Mouse (Mus musculus) hindbrain, embryonic 10.5 days (tissue): Measurements from ENCODE around the gene Ak5. TPM values are rescaled to one million over a fixed set of nuclear protein-coding genes. Genes with fewer than 3 reads are reported as not detected.
"Not testable (repeated sequence)": the region's sequence is repeated elsewhere in the genome, so short reads cannot be mapped to it uniquely, and the experiment has no call there.

Experiments used
- DNase-seq: peaks from one replicate; pipeline ENCODE4 v3.0.0-alpha.2; 2017; ENCODE audit warnings: low spot score
- H3K27ac ChIP-seq: fragments of 300-500 bp; sonication (generic); 2 replicates; pipeline ENCODE4 v1.5.1; 2016; ENCODE audit warnings: mild to moderate bottlenecking, moderate library complexity
- H3K27me3 ChIP-seq: fragments of 300-500 bp; sonication (generic); 2 replicates; pipeline ENCODE4 v1.6.1; 2016; ENCODE audit warnings: mild to moderate bottlenecking; ENCODE audit not compliant: poor library complexity, insufficient read depth, severe bottlenecking
- H3K36me3 ChIP-seq: fragments of 300-500 bp; sonication (generic); 2 replicates; pipeline ENCODE4 v1.6.1; 2016; ENCODE audit warnings: mild to moderate bottlenecking, moderate library complexity
- H3K4me1 ChIP-seq: fragments of 300-500 bp; sonication (generic); replicated peaks from 2 replicates; pipeline ENCODE4 v1.6.1; 2016; ENCODE audit warnings: mild to moderate bottlenecking
- H3K4me3 ChIP-seq: fragments of 300-500 bp; sonication (generic); 2 replicates; pipeline ENCODE4 v1.5.1; 2016; ENCODE audit warnings: mild to moderate bottlenecking, moderate library complexity
- H3K9me3 ChIP-seq: fragments of 300-500 bp; sonication (generic); 2 replicates; pipeline ENCODE4 v1.6.1; 2016; ENCODE audit warnings: mild to moderate bottlenecking, moderate library complexity
- WGBS: fragments of 180-500 bp; shearing (Covaris S2); methylation state at CpG from one replicate; pipeline ENCODE4 v1.1.7; 2016; 5-methylcytosine and 5-hydroxymethylcytosine counted together
- polyA plus RNA-seq: library from polyadenylated mRNA; unstranded; fragments of >200 nt; fragmentation: Nextera tagmentation; extraction: Ambion mirVana; gene quantifications from 2 replicates; pipeline ENCODE4 v1.2.1, GENCODE M21; 2016

Gene Ak5
- polyA plus RNA-seq, 1 experiment from 2014 or later, result 1.1 TPM

- Histone ChIP-seq H3K36me3 (no peaks in the 10 kb centered on the region), H3K9me3 (no peaks in the 10 kb centered on the region), H3K4me1 (0 out of 2 replicates have a peak, but pooled peaks cover 2% of the 10 kb centered on the region), H3K27ac (no peak overlapping the region), H3K27me3 (no peaks in the 10 kb centered on the region), H3K4me3 (no peak overlapping the region)
- 84% methylated on average over 11 of the region's 11 CpGs for WGBS
- no peak for DNase-seq
Observed at GRCm38 (mm10) chr3:152605849-152606248, 62.3 kb downstream of the Ak5 start.

GRCm38 (mm10) chr3:152599679-152600078 is 68.5 kb downstream of the Ak5 start:
- H3K27me3 ChIP-seq, result no peaks in the 10 kb centered on the region
- no peak for DNase-seq
- no peaks in the 10 kb centered on the region for H3K4me1 ChIP-seq
- H3K9me3 ChIP-seq, result no peaks in the 10 kb centered on the region
- no peak overlapping the region for H3K4me3 ChIP-seq
- no peaks in the 10 kb centered on the region for H3K36me3 ChIP-seq
- WGBS, result 73% methylated on average over 6 of the region's 6 CpGs
- no peak overlapping the region for H3K27ac ChIP-seq

GRCm38 (mm10) chr3:152596406-152597050 is 71.6 kb downstream of the Ak5 start:
- Histone ChIP-seq H3K27me3 (no peaks in the 10 kb centered on the region), H3K36me3 (no peaks in the 10 kb centered on the region), H3K27ac (no peak overlapping the region), H3K4me1 (no peaks in the 10 kb centered on the region), H3K4me3 (no peak overlapping the region), H3K9me3 (no peaks in the 10 kb centered on the region)
- DNase-seq, result no peak
- 88% methylated on average over 7 of the region's 7 CpGs for WGBS

- no peaks in the 10 kb centered on the region for H3K4me1 ChIP-seq
Observed at GRCm38 (mm10) chr3:152592767-152593425, 75.3 kb downstream of the Ak5 start.

GRCm38 (mm10) chr3:152590491-152590890 is 77.7 kb downstream of the Ak5 start:
- WGBS, result 83% methylated on average over 7 of the region's 7 CpGs
- no peak overlapping the region for H3K4me3 ChIP-seq
- H3K4me1 ChIP-seq, result no peaks in the 10 kb centered on the region
- H3K9me3 ChIP-seq, result no peaks in the 10 kb centered on the region
- H3K27me3 ChIP-seq, result no peaks in the 10 kb centered on the region
- DNase-seq, result no peak
- H3K27ac ChIP-seq, result no peak overlapping the region
- no peaks in the 10 kb centered on the region for H3K36me3 ChIP-seq

More at GRCm38 (mm10) chr3:152592767-152593425, 75.3 kb downstream of the Ak5 start:
- H3K36me3 ChIP-seq, result no peaks in the 10 kb centered on the region
- no peaks in the 10 kb centered on the region for H3K27me3 ChIP-seq
- no peaks in the 10 kb centered on the region for H3K9me3 ChIP-seq
- WGBS, result 79% methylated on average over 8 of the region's 8 CpGs
- no peak overlapping the region for H3K4me3 ChIP-seq
- H3K27ac ChIP-seq, result no peak overlapping the region
- no peak for DNase-seq

DNA sequence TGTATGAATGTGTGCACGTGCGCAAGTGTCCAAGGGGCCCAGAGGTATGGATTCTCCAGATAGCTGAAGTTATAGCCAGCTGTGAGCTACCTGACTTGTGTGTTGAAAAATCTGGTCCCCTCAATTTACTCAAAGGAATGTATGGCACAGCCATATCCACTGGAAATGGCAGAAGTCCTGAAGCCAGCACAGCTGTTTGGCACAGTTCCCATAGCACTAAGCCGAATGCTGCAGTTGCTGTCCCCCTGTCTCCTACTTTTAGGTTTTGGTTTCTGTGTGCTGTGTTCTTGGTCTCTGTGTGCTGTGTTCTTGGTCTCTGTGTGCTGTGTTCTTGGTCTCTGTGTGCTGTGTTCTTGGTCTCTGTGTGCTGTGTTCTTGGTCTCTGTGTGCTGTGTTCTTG is 79.1 kb downstream of the Ak5 start:
- H3K36me3 ChIP-seq, H3K27ac ChIP-seq, H3K27me3 ChIP-seq, DNase-seq, H3K4me3 ChIP-seq, H3K9me3 ChIP-seq, H3K4me1 ChIP-seq: not testable (repeated sequence)
- WGBS, result 95% methylated on average over 3 of the region's 3 CpGs

GRCm38 (mm10) chr3:152587007-152587406 is 81.2 kb downstream of the Ak5 start:
- Histone ChIP-seq H3K4me3 (no peak overlapping the region), H3K9me3 (no peaks in the 10 kb centered on the region), H3K4me1 (no peaks in the 10 kb centered on the region), H3K27me3 (no peaks in the 10 kb centered on the region), H3K27ac (no peak overlapping the region), H3K36me3 (no peaks in the 10 kb centered on the region)
- DNase-seq, result no peak
- 71% methylated on average over 2 of the region's 2 CpGs for WGBS

DNA sequence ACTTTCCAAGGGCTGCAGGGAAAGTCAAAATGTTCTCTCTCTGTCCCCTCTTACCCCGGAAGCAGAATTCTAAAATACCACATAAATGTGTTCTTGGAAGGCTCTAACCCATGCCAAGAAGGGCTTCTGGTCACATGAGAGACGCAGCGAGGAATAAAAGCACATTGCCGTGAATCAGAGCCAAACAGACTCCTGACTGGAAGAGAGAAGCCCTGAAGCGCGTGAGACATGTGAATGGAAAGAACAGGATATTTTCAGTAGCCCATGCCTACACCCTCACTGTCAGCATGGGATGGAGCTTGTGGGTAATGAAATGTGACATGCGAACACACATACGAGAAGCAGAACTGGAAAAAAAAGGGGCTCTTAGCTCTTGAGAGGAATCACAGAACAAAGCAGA is 82.0 kb downstream of the Ak5 start:
- WGBS, result 88% methylated on average over 8 of the region's 8 CpGs
- no peak overlapping the region for H3K4me3 ChIP-seq
- no peak for DNase-seq

DNA sequence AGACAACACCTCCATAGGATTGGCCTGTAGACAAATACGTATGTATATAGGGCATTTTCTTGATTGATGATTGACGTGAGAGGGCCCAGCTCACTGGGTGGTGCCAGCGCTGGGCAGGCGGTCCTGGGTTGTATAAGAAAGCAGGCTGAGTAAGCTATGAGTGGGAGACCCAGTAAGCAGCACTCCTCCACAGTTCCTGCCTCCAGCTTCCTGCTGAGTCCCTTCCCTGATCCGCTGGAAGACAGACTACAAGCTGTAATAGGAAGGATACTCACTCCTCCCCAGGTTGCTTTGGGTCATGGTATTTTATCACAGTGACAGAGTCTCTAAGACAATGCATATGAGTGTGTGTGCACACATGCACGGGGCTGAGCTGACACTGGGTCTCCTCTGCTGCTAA is 82.6 kb downstream of the Ak5 start:
- Histone ChIP-seq H3K36me3 (no peaks in the 10 kb centered on the region), H3K27ac (no peak overlapping the region), H3K4me1 (no peaks in the 10 kb centered on the region), H3K4me3 (no peak overlapping the region), H3K9me3 (no peaks in the 10 kb centered on the region), H3K27me3 (no peaks in the 10 kb centered on the region)
- WGBS, result 79% methylated on average over 6 of the region's 6 CpGs
- DNase-seq, result no peak

More for the DNA sequence above, 82.0 kb downstream of the Ak5 start:
- H3K36me3 ChIP-seq, result no peaks in the 10 kb centered on the region
- no peak overlapping the region for H3K27ac ChIP-seq
- H3K4me1 ChIP-seq, result no peaks in the 10 kb centered on the region
- no peaks in the 10 kb centered on the region for H3K9me3 ChIP-seq
- H3K27me3 ChIP-seq, result no peaks in the 10 kb centered on the region

- Histone ChIP-seq H3K27me3 (no peaks in the 10 kb centered on the region), H3K27ac (no peak overlapping the region), H3K4me3 (no peak overlapping the region), H3K9me3 (no peaks in the 10 kb centered on the region), H3K36me3 (no peaks in the 10 kb centered on the region), H3K4me1 (peaks cover 9% of the 10 kb centered on the region)
- DNase-seq, result no peak
Observed at GRCm38 (mm10) chr3:152583033-152583432, 85.1 kb downstream of the Ak5 start.

- not testable (repeated sequence) for H3K27me3 ChIP-seq, H3K36me3 ChIP-seq, DNase-seq, H3K27ac ChIP-seq, H3K9me3 ChIP-seq, H3K4me3 ChIP-seq
- WGBS, result 92% methylated on average over 3 of the region's 3 CpGs
- peaks cover 14% of the 10 kb centered on the region for H3K4me1 ChIP-seq
Observed at GRCm38 (mm10) chr3:152581853-152582252, 86.3 kb downstream of the Ak5 start.

GRCm38 (mm10) chr3:152579984-152580591 is 88.1 kb downstream of the Ak5 start:
- Histone ChIP-seq H3K36me3 (no peaks in the 10 kb centered on the region), H3K27me3 (no peaks in the 10 kb centered on the region), H3K9me3 (no peaks in the 10 kb centered on the region), H3K4me1 (peaks cover 14% of the 10 kb centered on the region), H3K4me3 (no peak overlapping the region), H3K27ac (no peak overlapping the region)
- DNase-seq, result no peak
- WGBS, result 85% methylated on average over 10 of the region's 10 CpGs
